Comparison of ENCODE assay signal across 9 mouse cellular contexts in genomic region chr6:114071564-114071963, GRCm38 (mm10). TPM values are rescaled to one million over a fixed set of nuclear protein-coding genes. Genes with fewer than 3 reads are reported as not detected.
DNase-seq lines count a peak whose midpoint lies in the region; ATAC-seq and TF ChIP-seq lines count a peak whose summit lies in the region.
"Had no signal": no experiment of that assay in that cellular context is flagged by ENCODE, and none has a peak within 500 bp of the region (broad histone marks: within the 10 kb centered on the region; RNA-seq: fewer than 3 reads in every experiment).

No protein-coding gene starts in this region.

- H3K36me3 ChIP-seq in hindbrain, embryonic 14.5 days (replicated peaks; ENCODE audit: control insufficient read depth, insufficient read depth): no peaks in the 10 kb centered on the region
- no peaks in the 10 kb centered on the region for H3K36me3 ChIP-seq in liver, adult 2 months (ENCODE audit: control insufficient read depth, insufficient read depth, low read length)

- H3K79me2 ChIP-seq in liver, adult 2 months (ENCODE audit: control insufficient read depth, insufficient read depth, low read length): no peaks in the 10 kb centered on the region

- H3K4me3 ChIP-seq in cortical plate, adult 2 months (ENCODE audit: insufficient read depth, low read length): no peak overlapping the region
- H3K4me3 ChIP-seq in hindbrain, embryonic 14.5 days (replicated peaks; ENCODE audit: low read length): no peak overlapping the region
- H3K4me3 ChIP-seq in liver, adult 2 months (ENCODE audit: insufficient read depth, low read depth, low read length): no peak overlapping the region

- no peaks in the 10 kb centered on the region for H3K9me3 ChIP-seq in hindbrain, embryonic 14.5 days (ENCODE audit: control insufficient read depth, low read length)

- WGBS in hindbrain, embryonic 14.5 days: 7% methylated on average over 4 of the region's 4 CpGs
- 5% methylated on average over 4 of the region's 4 CpGs for WGBS in liver, adult 2 months

- H3K4me1 ChIP-seq in cortical plate, adult 2 months (ENCODE audit: control insufficient read depth, insufficient read depth, low read length): peaks cover 3% of the 10 kb centered on the region
- no peaks in the 10 kb centered on the region for H3K4me1 ChIP-seq in hindbrain, embryonic 14.5 days (replicated peaks; ENCODE audit: control insufficient read depth, insufficient read depth, low read length)
- no peaks in the 10 kb centered on the region for H3K4me1 ChIP-seq in liver, adult 2 months (ENCODE audit: control insufficient read depth, insufficient read depth, low read length)

- H3K27me3 ChIP-seq in hindbrain, embryonic 14.5 days (ENCODE audit: control insufficient read depth, insufficient read depth, low read length): no peaks in the 10 kb centered on the region
- H3K27me3 ChIP-seq in liver, adult 2 months (ENCODE audit: control insufficient read depth, insufficient read depth, low read length): no peaks in the 10 kb centered on the region; the same call in 1 of the 2 replicates

- intact Hi-C loops in gastrocnemius, postnatal 36 days (cut with DNase I): no loop called here

- no peak for TF ChIP-seq POLR2A in cortical plate, adult 2 months (IDR thresholded peaks at IDR 0.05; ENCODE audit: extremely low read depth, insufficient read depth, low read length)
- no peak for TF ChIP-seq POLR2A in liver, adult 2 months (IDR thresholded peaks at IDR 0.05; ENCODE audit: extremely low read depth, insufficient read depth, low read length)

- peak; percentile 84 for TF ChIP-seq CTCF in cortical plate, adult 2 months (IDR thresholded peaks at IDR 0.05; ENCODE audit: extremely low read depth, insufficient read depth, low read length)
- TF ChIP-seq CTCF in liver, adult 2 months (IDR thresholded peaks at IDR 0.05; ENCODE audit: low read depth, low read length): peak; percentile 73

- no peak overlapping the region for H3K9ac ChIP-seq in hindbrain, embryonic 14.5 days
- no peak overlapping the region for H3K9ac ChIP-seq in liver, adult 2 months (ENCODE audit: low read depth, low read length)

- no peak; the same call in 1 of the 2 replicates for ATAC-seq in hindbrain, embryonic 14.5 days (ENCODE audit: low FRiP score)

- DNase-seq in gastrocnemius, adult 18-20 months (ENCODE audit: low spot score): peak; percentile 2
- no peak for DNase-seq in gastrocnemius, postnatal 36 days
- peak; percentile 35 for DNase-seq in urinary bladder, postnatal 14 days (ENCODE audit: low spot score)
- DNase-seq in urinary bladder, postnatal 4 days (ENCODE audit: low spot score in 2 of 2): no peak
- DNase-seq in hindbrain, embryonic 14.5 days (ENCODE audit: low spot score): peak; percentile 86
- DNase-seq in liver, adult 2 months (ENCODE audit: extremely low read depth, low read depth, low spot score): peak; percentile 17
- peak; percentile 67 for DNase-seq in right cerebral cortex, postnatal 14 days

- H3K4me2 ChIP-seq in hindbrain, embryonic 14.5 days (replicated peaks): no peak overlapping the region

- no peak overlapping the region for H3K27ac ChIP-seq in cortical plate, adult 2 months (ENCODE audit: insufficient read depth, low read length)
- H3K27ac ChIP-seq in hindbrain, embryonic 14.5 days: no peak overlapping the region
- no peak overlapping the region for H3K27ac ChIP-seq in liver, adult 2 months (replicated peaks; ENCODE audit: insufficient read depth, low read depth, low read length)

RNA-seq across cellular contexts. Expression of gene Atp2b2, which starts 29.2 kb away (rescaled TPM):
- total RNA-seq in gastrocnemius, adult 18-20 months (2021): under 1 TPM; 0.16 to 0.31 TPM
- under 1 TPM; 0.13 to 0.17 TPM for total RNA-seq in gastrocnemius, postnatal 36 days (2021)
- 232 and 238 TPM in 2 replicates for polyA plus RNA-seq in cortical plate, adult 2 months (2012; rRNA removed)
- 34.2 and 39.0 TPM in 2 replicates for polyA plus RNA-seq in hindbrain, embryonic 14.5 days (2014; fragmentation: Nextera tagmentation; extraction: Ambion mirVana)
- 1.1 and 2.5 TPM in 2 replicates for total RNA-seq in liver, adult 2 months (2014; rRNA removed)
- 1.0 and 1.7 TPM in 2 replicates for polyA plus RNA-seq in liver, adult 2 months (2012; rRNA removed)

RNA-seq across cellular contexts. Expression of gene Slc6a11, which starts 59.5 kb away (rescaled TPM):
- under 1 TPM; 0.07 to 0.11 TPM for total RNA-seq in gastrocnemius, adult 18-20 months (2021)
- under 1 TPM; 0.05 to 0.08 TPM for total RNA-seq in gastrocnemius, postnatal 36 days (2021)
- 123 and 124 TPM in 2 replicates for polyA plus RNA-seq in cortical plate, adult 2 months (2012; rRNA removed)
- polyA plus RNA-seq in hindbrain, embryonic 14.5 days (2014; fragmentation: Nextera tagmentation; extraction: Ambion mirVana): 64.0 and 78.9 TPM in 2 replicates
- total RNA-seq in liver, adult 2 months (2014; rRNA removed): not detected in 2 replicates
- not detected in 2 replicates for polyA plus RNA-seq in liver, adult 2 months (2012; rRNA removed)
- polyA plus RNA-seq: heart, embryonic 16.5 days had no signal

Comparison
In these comparisons a context has a peak if more than half of its experiments do, and no peak if none do; other contexts are left out.
1. DNase-seq: peak in gastrocnemius, adult 18-20 months (single experiment), urinary bladder, postnatal 14 days (single experiment), hindbrain, embryonic 14.5 days (single experiment), liver, adult 2 months (single experiment) and right cerebral cortex, postnatal 14 days (single experiment); none in gastrocnemius, postnatal 36 days (0 of 2) and urinary bladder, postnatal 4 days (0 of 2).